Mouse (Mus musculus): ENCODE data around the gene Prr7. TPM values are rescaled to one million over a fixed set of nuclear protein-coding genes. Genes with fewer than 3 reads are reported as not detected.
A peak's percentile ranks its signal among the peaks of the same experiment; 100 is the strongest.

Prr7 gene
- total RNA-seq, 2 experiments from 2014 or later: 96.9 to 97.3 TPM

DNA sequence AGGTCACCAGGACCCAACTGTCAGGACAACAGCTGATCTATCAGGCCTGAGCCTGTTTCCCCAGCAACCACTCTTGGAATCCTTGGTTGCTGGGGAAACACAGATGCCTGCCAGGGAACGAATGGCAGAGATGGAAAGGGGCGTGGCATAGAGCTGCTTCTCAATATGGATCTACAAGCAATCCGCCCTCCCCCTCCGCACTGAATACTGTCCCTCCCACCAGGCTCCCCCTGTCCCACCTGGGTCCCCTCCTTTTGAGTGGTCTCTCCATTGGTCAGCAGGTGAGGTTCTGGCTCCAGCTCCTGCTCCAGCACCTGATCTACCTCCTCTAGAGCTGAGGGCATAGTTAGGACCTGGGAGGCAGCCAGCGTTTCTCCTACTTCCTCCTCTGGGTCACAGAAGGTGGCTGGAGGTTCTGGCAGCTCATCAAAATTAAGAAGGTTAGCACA, 10.6 kb downstream of the Prr7 start:
- DNase-seq (ENCODE audit: extremely low spot score in 1 of 2, low spot score in 1 of 2): peak in 1 of 2 experiments; percentile 58

DNA sequence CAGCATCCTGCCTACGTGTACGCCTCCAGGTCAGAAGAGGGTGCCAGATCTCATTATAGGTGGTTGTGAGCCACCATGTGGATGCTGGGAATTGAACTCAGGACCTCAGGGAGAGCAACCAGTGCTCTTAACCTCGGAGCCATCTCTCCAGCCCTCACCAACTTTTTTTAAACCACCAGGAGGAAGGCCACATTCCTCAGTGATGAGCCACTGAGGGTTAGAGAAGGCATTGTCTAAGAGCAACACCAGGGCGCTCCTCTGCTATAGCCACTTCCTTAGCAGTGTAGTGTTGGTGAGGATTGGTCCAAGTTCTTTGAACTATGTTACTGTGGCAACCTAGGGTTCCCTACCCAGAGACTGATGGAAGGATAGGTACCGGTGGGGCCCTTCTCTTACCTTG, 11.7 kb downstream of the Prr7 start:
- DNase-seq (ENCODE audit: extremely low spot score in 1 of 2, low spot score in 1 of 2): no peak

DNA sequence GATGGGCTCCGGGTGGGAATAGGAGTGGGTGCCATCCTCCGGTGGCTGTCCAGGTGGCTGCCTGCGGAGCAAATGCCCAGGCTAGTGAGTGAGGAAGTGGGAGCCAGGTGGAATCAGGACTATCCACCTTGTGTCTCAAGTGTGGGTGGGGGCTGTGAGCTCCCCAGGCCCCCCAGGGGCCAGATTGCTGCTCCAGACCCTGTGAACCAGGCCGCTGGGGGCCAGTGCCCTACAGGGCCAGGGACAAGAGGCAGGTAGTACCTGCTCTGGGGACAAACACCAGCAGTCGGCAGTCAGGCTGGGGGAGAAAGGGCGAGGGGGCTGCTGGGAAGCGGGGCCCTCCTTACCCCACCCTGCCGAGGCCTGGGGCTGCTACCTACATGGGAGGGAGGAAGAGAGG, 12.2 kb downstream of the Prr7 start:
- DNase-seq (ENCODE audit: extremely low spot score in 1 of 2, low spot score in 1 of 2): no peak

DNA sequence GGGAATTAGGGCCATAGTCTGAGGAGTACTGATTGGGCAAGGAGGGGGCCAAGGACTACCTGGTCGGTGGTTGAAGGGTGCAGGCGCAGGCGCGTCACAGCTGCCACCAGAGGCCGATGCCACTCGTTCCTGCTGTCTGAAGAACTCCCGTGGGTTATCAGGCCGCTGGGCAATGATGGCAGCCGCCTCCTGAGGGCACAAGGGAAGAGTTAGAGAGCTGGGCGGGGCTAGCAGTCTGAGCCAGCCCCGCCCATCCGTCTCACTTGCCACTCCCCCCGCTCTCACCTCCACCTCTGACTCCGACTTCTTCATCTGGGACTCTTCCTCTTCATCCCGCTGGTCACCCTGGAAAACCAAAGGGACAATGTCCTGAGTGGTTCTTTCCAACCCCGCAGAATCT, 13.4 kb downstream of the Prr7 start:
- no peak for DNase-seq (ENCODE audit: extremely low spot score in 1 of 2, low spot score in 1 of 2)

DNA sequence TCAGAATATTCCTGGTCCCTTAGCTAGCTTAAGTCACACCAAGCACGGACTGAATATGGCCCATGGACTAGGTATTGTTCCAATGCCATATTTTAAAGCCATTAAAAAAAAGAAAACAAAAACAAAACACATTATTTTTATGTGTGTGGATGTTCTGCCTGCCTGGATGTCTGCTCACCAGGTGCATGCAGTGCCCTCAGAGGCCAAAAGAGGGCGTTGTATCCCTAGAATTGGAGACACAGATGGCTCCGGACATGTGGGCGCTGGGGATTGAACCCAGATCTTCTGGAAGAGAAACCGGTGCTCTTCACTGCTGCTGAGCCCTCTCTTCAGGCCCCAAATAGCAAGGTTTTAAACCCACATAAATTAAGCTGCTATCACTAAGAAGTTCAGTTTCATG, 14.0 kb downstream of the Prr7 start:
- DNase-seq (ENCODE audit: extremely low spot score in 1 of 2, low spot score in 1 of 2): peak in 1 of 2 experiments; percentile 65

DNA sequence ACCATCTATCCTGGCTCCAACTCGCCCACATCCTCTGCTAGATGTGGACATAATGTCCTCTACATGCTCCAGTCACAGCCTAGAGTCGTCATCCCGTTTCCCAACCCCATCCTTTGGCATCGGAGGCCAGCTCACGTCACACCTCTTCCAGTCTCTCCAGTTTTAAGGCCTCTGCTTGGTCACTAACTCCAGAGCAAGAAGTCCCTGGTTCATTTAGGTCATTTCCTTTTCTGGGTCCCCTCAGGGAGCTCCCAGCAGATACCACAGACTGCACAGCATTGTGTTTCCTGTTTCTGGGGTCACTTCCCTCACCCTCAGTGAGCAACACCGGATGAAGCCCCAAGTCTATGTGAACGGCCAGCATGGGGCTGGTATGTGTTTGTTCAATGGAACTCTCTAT, 14.9 kb downstream of the Prr7 start:
- no peak for DNase-seq (ENCODE audit: extremely low spot score in 1 of 2, low spot score in 1 of 2)

DNA sequence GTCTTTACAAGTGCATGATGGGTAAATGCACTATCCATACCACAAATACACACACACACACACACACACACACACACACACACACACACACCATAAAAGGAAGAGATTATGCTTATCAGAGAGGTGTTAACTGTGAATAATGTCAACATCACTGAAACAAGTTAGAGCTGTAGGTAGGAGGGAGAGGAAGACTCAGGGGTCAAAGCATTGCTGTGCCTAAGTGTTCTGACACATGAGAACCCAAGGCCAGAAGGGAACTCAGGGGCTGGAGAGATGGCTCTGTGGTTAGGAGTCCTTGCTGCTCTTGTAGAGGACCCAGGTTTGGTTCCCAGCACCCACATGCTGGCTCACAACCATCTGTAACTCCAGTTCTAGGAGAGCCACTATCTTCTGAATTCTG, 15.9 kb downstream of the Prr7 start:
- no peak for DNase-seq (ENCODE audit: extremely low spot score in 1 of 2, low spot score in 1 of 2)

DNA sequence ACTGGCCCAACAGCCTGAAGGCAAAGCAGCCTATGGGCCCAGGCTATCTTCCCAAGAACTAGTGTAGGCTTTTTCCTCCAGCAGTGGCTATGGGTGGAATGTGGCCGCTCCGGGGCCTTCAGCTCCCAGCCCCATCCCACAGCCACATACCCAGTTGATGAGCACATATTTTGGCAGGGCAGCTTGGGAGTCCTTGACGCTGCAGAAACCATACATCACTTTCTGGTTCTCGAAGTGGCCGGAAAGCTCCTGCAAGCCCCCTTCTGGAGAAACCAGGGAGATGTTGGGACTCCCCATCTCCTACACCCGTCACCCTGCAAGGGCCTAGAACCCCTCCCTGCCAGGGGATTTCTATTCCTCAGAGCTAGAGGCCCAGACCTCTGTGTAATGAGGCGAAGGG, 18.5 kb downstream of the Prr7 start:
- DNase-seq (ENCODE audit: extremely low spot score in 1 of 2, low spot score in 1 of 2): no peak

DNA sequence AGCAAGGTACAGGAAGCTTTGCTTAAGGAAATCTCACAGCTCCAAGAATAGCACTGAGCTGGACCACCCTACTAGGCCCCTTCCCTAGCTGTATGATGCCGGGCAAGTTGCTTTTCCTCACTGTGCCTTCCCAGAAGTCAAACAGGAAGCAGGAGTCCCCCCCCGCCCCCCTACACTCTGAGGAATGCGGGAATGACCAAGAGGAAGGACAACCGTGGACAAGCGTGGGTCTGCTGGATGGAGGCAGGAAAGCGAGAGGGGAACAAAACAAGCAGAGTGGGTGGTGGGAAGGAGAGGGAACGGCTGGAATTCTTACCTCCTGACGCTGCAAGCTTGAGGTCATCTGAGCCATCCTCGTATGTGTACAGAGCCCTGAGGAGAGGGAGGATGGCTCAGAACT, 19.0 kb downstream of the Prr7 start:
- no peak for DNase-seq (ENCODE audit: extremely low spot score in 1 of 2, low spot score in 1 of 2)

DNA sequence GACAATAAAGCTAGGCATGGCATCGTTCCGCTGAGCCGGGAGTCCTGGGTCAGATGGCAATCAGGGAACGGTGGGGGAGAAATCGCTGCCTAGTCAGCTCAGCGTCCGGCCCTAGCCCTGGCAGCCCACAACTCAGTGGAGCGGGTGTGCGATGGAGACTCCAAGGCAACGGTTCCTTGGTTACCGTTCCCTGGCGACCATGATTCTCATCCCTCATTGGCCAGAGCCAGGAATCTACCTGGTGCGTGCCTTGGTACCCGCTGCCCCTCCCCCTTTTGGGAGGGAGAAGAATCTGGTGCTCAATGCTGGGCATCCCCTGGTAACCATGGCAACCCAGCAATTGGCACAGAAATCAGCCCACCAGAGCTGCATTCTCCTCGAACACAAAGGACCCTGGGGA, 19.5 kb downstream of the Prr7 start:
- peak; percentile 70 to 84 for DNase-seq (ENCODE audit: extremely low spot score in 1 of 2, low spot score in 1 of 2)

DNA sequence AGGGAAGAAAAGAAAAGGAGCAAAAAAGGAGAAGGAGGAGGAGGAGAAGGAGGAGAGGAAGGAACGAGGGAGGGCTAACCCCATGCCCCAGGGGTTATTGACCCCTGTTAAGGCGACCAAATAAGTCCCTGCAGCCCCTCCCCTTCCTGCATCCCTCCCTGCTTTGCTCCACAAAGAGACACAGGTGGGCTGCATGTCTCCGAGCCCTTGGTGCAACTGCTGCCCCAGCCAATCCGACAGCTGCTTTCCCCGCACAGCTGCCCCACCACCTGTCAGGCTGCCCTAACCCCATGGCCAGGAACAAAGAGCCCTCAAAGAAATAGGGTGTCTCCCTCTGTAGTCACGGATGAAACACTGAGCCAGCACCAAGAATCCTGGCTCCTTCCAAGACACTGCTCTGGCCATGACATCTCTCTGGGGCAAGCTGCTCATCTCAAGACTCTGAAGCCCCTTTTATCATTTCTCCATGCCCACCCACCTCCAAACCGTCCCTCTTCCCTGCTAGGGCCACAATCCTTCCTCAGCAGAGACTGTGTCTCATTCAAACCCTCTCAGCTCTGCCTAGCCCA, 20.5 kb downstream of the Prr7 start:
- DNase-seq (ENCODE audit: extremely low spot score in 1 of 2, low spot score in 1 of 2): no peak

DNA sequence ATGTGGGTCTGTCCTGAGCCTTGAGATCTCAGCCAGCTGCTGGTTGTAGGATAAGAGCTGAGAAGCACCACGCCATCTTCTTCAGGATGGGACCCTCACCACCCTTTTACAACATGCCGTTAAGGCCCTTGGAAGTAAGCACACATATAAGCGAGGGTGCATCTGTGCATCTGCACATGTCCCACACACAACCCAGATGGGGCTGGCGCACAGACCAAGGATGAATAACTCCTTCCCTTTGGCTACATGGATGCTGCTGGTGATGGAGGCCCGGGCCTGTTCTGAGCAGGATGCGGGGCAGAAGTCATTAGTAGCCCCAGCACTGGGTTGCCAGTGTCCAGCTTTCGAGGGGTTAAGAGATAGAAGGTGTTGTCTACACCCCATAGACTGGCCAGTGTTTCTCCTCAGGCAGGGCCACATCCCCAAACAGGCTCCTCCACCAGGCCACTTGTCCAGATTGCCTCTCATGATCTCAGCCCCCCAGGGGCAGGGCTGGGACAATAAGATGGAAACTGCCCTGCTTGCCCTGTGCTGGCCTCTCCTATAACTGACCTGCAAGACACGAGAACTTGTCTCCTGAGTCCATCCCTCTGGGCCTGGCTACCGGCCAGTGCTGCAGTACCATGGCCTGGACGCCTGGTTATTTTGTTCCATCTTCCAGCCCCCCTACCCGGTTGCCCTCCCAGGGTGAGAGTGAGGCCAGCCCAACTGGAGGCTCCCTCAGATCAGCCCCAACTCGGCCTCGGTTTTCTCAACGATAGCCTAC, 22.1 kb downstream of the Prr7 start:
- DNase-seq (ENCODE audit: extremely low spot score in 1 of 2, low spot score in 1 of 2): no peak

DNA sequence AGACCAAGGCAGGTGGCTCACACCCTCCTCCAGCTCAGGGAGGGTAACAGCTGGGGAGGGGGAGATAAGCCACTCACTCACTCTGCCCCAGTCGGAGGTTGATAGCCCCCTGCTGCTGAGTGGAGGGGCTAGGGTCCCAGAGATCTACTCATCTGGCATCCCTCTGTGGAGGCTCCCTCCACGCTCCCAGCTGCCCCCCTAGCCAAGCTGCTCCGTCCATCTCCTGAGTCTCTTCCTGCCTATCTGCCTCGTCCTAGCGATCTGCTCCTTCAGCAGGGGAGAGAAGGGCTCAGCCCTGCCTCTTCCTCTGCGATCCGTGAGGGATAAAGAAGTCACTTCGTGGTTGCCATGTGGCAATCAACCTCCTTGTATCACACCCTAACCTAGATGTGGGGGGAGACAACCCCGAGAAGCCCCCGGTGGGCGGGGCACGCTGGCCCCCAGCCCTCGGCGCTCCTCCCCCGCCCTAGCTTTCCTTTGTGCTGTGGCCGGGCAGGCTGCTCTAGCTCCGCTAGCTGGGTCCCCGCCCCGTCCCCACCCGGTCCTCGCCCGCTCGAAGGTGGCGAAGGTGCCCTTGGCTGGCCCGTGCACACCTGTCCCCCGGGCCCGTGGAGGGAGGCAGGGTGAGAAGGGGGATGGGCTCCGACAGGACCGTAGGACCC, 23.0 kb downstream of the Prr7 start:
- no peak for DNase-seq (ENCODE audit: extremely low spot score in 1 of 2, low spot score in 1 of 2)

DNA sequence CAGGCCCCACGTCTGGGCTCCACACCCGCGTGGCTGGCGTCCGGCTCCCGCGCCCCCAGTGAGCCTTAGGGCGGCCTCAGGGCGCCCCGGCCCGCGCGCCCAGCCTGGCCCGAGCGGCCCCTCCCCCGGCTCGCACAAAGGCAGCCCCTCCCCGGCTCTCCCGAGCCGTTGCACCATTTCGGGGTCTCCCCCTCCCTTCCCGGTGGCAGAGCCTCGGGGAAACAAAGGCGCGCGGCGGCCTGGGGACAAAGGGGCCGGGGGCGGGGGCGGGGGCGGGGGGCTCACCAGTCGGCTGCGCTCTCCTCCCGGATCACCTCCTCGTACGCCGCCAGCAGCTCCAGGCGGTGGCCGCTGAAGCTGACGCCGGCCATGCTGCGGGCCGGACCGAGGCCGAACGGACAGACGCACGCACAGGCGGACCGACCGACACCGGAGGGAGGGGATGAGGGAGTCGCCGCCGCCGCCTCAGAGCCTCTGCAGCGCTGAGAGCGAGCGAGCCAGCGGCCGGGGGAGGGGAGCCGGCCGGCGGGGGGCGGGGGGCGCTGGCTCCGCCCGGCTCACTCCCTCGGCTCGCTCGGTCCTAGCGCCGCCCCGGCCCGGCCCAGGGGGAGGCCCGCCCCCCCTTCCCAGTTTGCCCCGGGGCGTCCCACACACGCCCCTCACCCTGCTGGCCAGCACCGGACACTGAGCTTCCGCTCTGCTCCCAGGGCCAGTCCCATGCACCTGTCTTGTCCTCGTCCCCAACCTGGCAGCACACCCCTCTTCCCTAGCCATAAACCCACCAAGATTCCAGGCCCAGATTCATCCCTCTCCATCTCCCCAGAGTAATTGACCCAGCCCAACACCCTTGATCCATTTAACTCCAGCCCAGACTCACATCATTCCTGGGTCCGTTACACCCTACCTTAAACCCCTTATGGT, 23.8 kb downstream of the Prr7 start, which contains the start of gene Dbn1:
Gene Dbn1, minus strand, starts transcription at position 534 of the 921 bp plus-strand sequence.
- peak; percentile 60 to 63 for DNase-seq (ENCODE audit: extremely low spot score in 1 of 2, low spot score in 1 of 2)

DNA sequence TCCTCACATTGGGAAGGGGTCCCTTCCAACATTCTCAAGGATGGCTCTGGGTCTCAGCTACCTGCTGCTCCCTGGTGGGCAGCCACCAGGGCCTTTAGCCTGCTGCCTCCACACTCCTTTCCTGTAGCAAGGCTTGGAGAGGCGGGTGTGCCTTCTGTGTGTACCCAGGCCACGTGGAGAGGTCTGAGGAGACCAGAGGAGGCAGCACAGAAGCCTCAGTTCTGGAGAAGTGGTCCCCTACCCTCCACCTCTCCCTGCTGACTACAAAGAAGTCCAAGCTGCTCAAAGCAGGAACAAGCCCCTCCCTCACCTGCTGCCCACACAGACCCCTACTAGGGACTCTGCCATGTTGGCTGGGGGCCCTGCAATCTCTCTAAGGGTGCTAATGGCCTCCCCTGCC, 30.2 kb downstream of the Prr7 start:
- DNase-seq (ENCODE audit: extremely low spot score in 1 of 2, low spot score in 1 of 2): no peak

DNA sequence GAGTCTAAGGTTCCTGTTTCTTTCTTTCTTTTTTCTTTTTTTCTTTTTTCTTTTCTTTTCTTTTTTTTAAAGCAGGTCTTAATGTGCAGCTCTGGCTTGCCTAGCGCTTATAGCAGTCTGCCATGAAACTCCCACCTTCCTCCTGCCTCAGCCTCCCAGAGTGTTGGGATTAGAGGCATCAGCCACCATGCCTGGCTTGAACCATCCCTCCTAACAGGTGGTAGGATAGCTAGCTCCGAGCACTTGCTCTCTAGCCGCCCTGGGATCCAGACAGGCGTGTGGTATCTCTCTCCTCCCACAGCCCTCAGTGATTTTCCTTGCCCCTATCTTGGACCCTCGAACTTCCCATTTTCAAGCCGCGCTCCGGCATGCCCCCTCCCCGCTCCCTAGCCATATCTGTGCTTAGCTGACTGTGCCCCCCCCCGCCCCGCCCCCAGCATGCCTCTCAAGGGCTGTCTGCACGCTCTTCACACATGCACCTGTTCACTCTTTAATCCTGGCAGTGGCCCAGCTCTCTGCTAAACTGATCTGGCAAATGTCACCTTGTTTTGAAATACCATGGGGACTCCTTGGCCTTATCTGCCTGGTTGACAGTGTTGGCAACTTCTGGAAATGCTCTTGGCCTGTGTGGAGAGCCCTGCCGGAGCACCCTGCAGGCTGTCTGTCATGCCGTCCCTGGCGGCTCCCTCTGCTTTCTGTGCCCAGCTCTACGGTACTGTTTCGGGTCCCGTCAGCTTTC, 31.0 kb downstream of the Prr7 start:
- no peak for DNase-seq (ENCODE audit: extremely low spot score in 1 of 2, low spot score in 1 of 2)

DNA sequence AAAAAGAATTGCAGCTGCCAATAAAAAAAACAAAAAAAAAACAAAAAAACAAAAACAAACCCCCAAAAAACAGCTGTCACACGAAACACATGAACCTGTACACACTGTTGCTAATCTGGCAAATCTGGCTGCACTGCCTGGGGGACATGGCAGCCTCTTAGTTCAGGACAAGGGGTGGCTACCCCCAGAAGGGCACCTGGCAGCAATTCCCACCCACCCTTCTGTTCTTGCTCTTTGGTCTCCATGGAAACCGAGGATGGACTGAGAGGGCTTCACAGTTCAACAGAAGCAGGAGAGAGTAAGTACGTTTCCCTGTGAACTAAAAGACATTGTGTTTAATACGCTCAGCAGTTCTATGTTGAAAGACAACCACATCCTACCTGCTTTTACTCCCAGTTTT, 31.6 kb downstream of the Prr7 start:
- no peak for DNase-seq (ENCODE audit: extremely low spot score in 1 of 2, low spot score in 1 of 2)

DNA sequence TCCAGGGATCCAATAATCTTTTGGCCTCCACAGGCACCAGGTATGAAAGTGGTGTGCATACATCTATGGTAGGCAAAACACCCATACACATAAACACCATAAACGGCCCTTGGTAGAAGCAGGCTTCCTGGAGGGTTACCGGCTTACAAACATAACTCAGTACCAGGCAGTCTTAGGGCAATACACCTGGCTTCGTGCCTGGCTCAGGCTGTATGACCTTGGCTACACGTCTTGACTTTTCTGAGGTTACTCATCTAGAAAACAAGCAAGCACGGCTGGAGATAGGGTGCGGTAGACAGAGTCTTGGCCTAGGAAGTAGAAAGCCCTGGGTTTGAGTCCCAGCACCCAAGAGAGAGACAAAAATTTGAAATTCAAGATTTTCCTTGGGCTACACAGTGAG, 32.6 kb downstream of the Prr7 start:
- DNase-seq (ENCODE audit: extremely low spot score in 1 of 2, low spot score in 1 of 2): no peak

DNA sequence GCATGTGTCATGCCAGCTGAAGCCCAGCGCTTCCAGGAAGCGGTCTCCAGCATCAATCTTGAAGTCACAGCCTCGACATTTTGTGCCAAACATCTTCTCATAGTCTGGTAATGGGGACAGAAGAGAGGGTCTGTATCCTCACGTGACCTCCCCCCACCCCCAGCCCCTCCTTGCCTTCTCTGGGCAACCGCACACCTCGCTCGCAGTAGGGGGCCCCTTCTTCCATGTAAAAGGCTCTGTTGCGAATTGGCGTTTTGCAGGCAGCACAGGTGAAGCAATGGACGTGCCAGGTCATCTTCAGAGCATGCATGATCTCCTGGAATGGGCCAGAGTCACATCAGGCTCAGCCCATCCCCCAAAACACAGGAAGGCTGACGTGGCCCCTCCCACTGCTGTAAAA, 34.8 kb downstream of the Prr7 start:
- no peak for DNase-seq (ENCODE audit: extremely low spot score in 1 of 2, low spot score in 1 of 2)

DNA sequence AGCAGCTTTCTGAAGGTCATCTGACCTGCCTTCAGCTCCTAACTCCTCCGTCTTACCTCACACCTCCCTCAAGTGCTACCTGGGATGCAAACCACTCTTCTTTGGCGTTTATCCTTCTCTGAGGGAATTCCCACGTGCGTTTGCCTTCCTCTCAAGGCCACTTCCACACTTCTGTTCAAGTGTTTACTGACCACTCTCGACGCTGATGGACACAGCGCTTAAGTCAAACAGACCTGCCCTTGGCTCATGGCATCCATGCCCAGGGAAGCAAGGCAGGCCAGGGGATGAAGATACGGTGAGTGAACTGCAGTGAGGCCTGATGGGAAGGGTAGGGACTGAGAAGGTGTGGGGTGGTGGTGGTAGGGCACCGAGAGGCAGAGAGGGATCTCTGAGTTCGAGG, 36.5 kb downstream of the Prr7 start:
- DNase-seq (ENCODE audit: extremely low spot score in 1 of 2, low spot score in 1 of 2): no peak

Measured in layer of hippocampus, postnatal 25 days (tissue).